In genomic region chr4:99545742-99546141, GRCm38 (mm10) we compare ENCODE assay signal across 24 mouse cellular contexts.
DNase-seq lines count a peak whose midpoint lies in the region; ATAC-seq and TF ChIP-seq lines count a peak whose summit lies in the region.
"Had no signal": no experiment of that assay in that cellular context is flagged by ENCODE, and none has a peak within 500 bp of the region (broad histone marks: within the 10 kb centered on the region; RNA-seq: fewer than 3 reads in every experiment).

No protein-coding gene starts in this region.

- H3K79me3 ChIP-seq in C2C12 (ENCODE audit: low read depth): no peaks in the 10 kb centered on the region

- 49% methylated on average over 3 of the region's 3 CpGs for WGBS in embryonic facial prominence, embryonic 14.5 days
- WGBS in embryonic facial prominence, embryonic 10.5 days: 57% methylated on average over 3 of the region's 3 CpGs
- WGBS in limb, embryonic 10.5 days: 22% methylated on average over 3 of the region's 3 CpGs
- 65% methylated on average over 3 of the region's 3 CpGs for WGBS in hindbrain, embryonic 14.5 days
- WGBS in midbrain, embryonic 15.5 days: 64% methylated on average over 3 of the region's 3 CpGs

- intact Hi-C loops in gastrocnemius, postnatal 14 days (cut with DNase I; ENCODE audit: low total_unique reads): no loop called here

- H3ac ChIP-seq in C2C12 (ENCODE audit: control insufficient read depth, insufficient read length, low read depth): no peak overlapping the region

- no peak overlapping the region for H3K27ac ChIP-seq in embryonic facial prominence, embryonic 14.5 days (replicated peaks; ENCODE audit: low read depth, low read length)
- H3K27ac ChIP-seq in embryonic facial prominence, embryonic 10.5 days (replicated peaks): no peak overlapping the region
- no peak overlapping the region for H3K27ac ChIP-seq in limb, embryonic 10.5 days
- H3K27ac ChIP-seq in hindbrain, embryonic 14.5 days: no peak overlapping the region
- no peak overlapping the region for H3K27ac ChIP-seq in midbrain, embryonic 15.5 days
- H3K27ac ChIP-seq: embryonic facial prominence, embryonic 13.5 days; forebrain, embryonic 13.5 days; forebrain, embryonic 15.5 days had no signal

- no peak overlapping the region for H3K4me3 ChIP-seq in embryonic facial prominence, embryonic 14.5 days (ENCODE audit: low read depth, low read length)
- no peak overlapping the region for H3K4me3 ChIP-seq in embryonic facial prominence, embryonic 10.5 days
- no peak overlapping the region for H3K4me3 ChIP-seq in C2C12 (ENCODE audit: insufficient read depth, poor library complexity, severe bottlenecking)
- H3K4me3 ChIP-seq in limb, embryonic 10.5 days: no peak overlapping the region
- no peak overlapping the region for H3K4me3 ChIP-seq in hindbrain, embryonic 14.5 days (replicated peaks; ENCODE audit: low read length)
- H3K4me3 ChIP-seq in midbrain, embryonic 15.5 days: no peak overlapping the region
- H3K4me3 ChIP-seq: embryonic facial prominence, embryonic 13.5 days; forebrain, embryonic 13.5 days; forebrain, embryonic 15.5 days had no signal

- TF ChIP-seq CTCF in C2C12 (IDR thresholded peaks at IDR 0.05; ENCODE audit: control insufficient read depth, insufficient read depth, insufficient read length): no peak

- H3K4me2 ChIP-seq in embryonic facial prominence, embryonic 14.5 days (ENCODE audit: low read depth, low read length): no peak overlapping the region
- no peak overlapping the region for H3K4me2 ChIP-seq in hindbrain, embryonic 14.5 days (replicated peaks)
- no peak overlapping the region for H3K4me2 ChIP-seq in midbrain, embryonic 15.5 days
- H3K4me2 ChIP-seq: embryonic facial prominence, embryonic 13.5 days; forebrain, embryonic 13.5 days; forebrain, embryonic 15.5 days had no signal

- no peaks in the 10 kb centered on the region for H3K79me2 ChIP-seq in C2C12 (ENCODE audit: control insufficient read depth, insufficient read depth)

- ATAC-seq in embryonic facial prominence, embryonic 14.5 days (ENCODE audit: low read depth): peak; percentile 70; the same call in 1 of the 2 replicates
- no peak for ATAC-seq in hindbrain, embryonic 14.5 days (ENCODE audit: low FRiP score)
- ATAC-seq in midbrain, embryonic 15.5 days (replicated peaks): no peak
- ATAC-seq: activated CD4-positive, CD25-positive, alpha-beta regulatory T cell, adult 4 months; forebrain, embryonic 13.5 days; forebrain, embryonic 15.5 days; forebrain, postnatal 0 days; Patski had no signal

- no peak overlapping the region for H3K9ac ChIP-seq in embryonic facial prominence, embryonic 14.5 days (ENCODE audit: low read depth, low read length)
- H3K9ac ChIP-seq in hindbrain, embryonic 14.5 days: no peak overlapping the region
- H3K9ac ChIP-seq in midbrain, embryonic 15.5 days: no peak overlapping the region
- H3K9ac ChIP-seq: embryonic facial prominence, embryonic 13.5 days; forebrain, embryonic 13.5 days; forebrain, embryonic 15.5 days; forebrain, postnatal 0 days had no signal

- H3K4me1 ChIP-seq in embryonic facial prominence, embryonic 14.5 days (ENCODE audit: control insufficient read depth, insufficient read depth, low read length): no peaks in the 10 kb centered on the region
- H3K4me1 ChIP-seq in embryonic facial prominence, embryonic 10.5 days: no peaks in the 10 kb centered on the region
- 0 out of 2 replicates have a peak, but pooled peaks cover 2% of the 10 kb centered on the region for H3K4me1 ChIP-seq in limb, embryonic 10.5 days
- no peaks in the 10 kb centered on the region for H3K4me1 ChIP-seq in hindbrain, embryonic 14.5 days (replicated peaks; ENCODE audit: control insufficient read depth, insufficient read depth, low read length)
- H3K4me1 ChIP-seq in midbrain, embryonic 15.5 days: no peaks in the 10 kb centered on the region
- H3K4me1 ChIP-seq: embryonic facial prominence, embryonic 13.5 days; forebrain, embryonic 13.5 days; forebrain, embryonic 15.5 days had no signal

- peak; percentile 26 for DNase-seq in embryonic facial prominence, embryonic 14.5 days (ENCODE audit: low spot score)
- no peak for DNase-seq in embryonic facial prominence, embryonic 10.5 days (ENCODE audit: low spot score)
- peak; percentile 10 for DNase-seq in gastrocnemius, postnatal 14 days
- DNase-seq in gastrocnemius, postnatal 25 days: no peak
- DNase-seq in limb, embryonic 10.5 days (ENCODE audit: low spot score): peak; percentile 22
- DNase-seq in hindbrain, embryonic 14.5 days (ENCODE audit: low spot score): no peak
- DNase-seq: adrenal gland, adult 8-10 months; adrenal gland, postnatal 14 days; adrenal gland, postnatal 36 days; B cell, adult 2 months; cerebellum, adult 11-12 months; cerebellum, adult 2 months; cerebellum, adult 9-10 months; cerebellum, postnatal 10 days; cerebellum, postnatal 25 days; forebrain, postnatal 0 days had no signal

- no peaks in the 10 kb centered on the region for H3K36me3 ChIP-seq in embryonic facial prominence, embryonic 14.5 days (ENCODE audit: control insufficient read depth, insufficient read depth, low read length)
- no peaks in the 10 kb centered on the region for H3K36me3 ChIP-seq in embryonic facial prominence, embryonic 10.5 days (replicated peaks)
- no peaks in the 10 kb centered on the region for H3K36me3 ChIP-seq in C2C12 (ENCODE audit: control insufficient read depth, insufficient read depth)
- no peaks in the 10 kb centered on the region for H3K36me3 ChIP-seq in limb, embryonic 10.5 days
- H3K36me3 ChIP-seq in hindbrain, embryonic 14.5 days (replicated peaks; ENCODE audit: control insufficient read depth, insufficient read depth): no peaks in the 10 kb centered on the region
- H3K36me3 ChIP-seq in midbrain, embryonic 15.5 days (replicated peaks): no peaks in the 10 kb centered on the region
- H3K36me3 ChIP-seq: embryonic facial prominence, embryonic 13.5 days; forebrain, embryonic 15.5 days; G1E had no signal

- no peaks in the 10 kb centered on the region for H3K27me3 ChIP-seq in embryonic facial prominence, embryonic 14.5 days (replicated peaks; ENCODE audit: control insufficient read depth, insufficient read depth, low read length)
- no peaks in the 10 kb centered on the region for H3K27me3 ChIP-seq in embryonic facial prominence, embryonic 10.5 days (replicated peaks; ENCODE audit: low read depth, poor library complexity, severe bottlenecking)
- no peaks in the 10 kb centered on the region for H3K27me3 ChIP-seq in C2C12 (ENCODE audit: control insufficient read depth, insufficient read depth, insufficient read length)
- H3K27me3 ChIP-seq in limb, embryonic 10.5 days (ENCODE audit: low read depth, poor library complexity, severe bottlenecking): peaks cover 13% of the 10 kb centered on the region; the same call in 1 of the 2 replicates
- H3K27me3 ChIP-seq in hindbrain, embryonic 14.5 days (ENCODE audit: control insufficient read depth, insufficient read depth, low read length): 0 out of 2 replicates have a peak, but pooled peaks cover 2% of the 10 kb centered on the region
- no peaks in the 10 kb centered on the region for H3K27me3 ChIP-seq in midbrain, embryonic 15.5 days (replicated peaks)
- H3K27me3 ChIP-seq: forebrain, embryonic 13.5 days; forebrain, embryonic 15.5 days; Patski had no signal

- no peaks in the 10 kb centered on the region for H3K9me3 ChIP-seq in embryonic facial prominence, embryonic 14.5 days (ENCODE audit: control insufficient read depth, low read length)
- H3K9me3 ChIP-seq in embryonic facial prominence, embryonic 10.5 days: no peaks in the 10 kb centered on the region
- H3K9me3 ChIP-seq in limb, embryonic 10.5 days (replicated peaks): no peaks in the 10 kb centered on the region
- peaks cover 5% of the 10 kb centered on the region; the same call in 1 of the 2 replicates for H3K9me3 ChIP-seq in hindbrain, embryonic 14.5 days (ENCODE audit: control insufficient read depth, low read length)
- H3K9me3 ChIP-seq in midbrain, embryonic 15.5 days: no peaks in the 10 kb centered on the region
- H3K9me3 ChIP-seq: embryonic facial prominence, embryonic 13.5 days; forebrain, embryonic 13.5 days; forebrain, embryonic 15.5 days had no signal

TF ChIP-seq in C2C12, 6 proteins besides CTCF, POLR2A, EP300 and RAD21:
- peak; percentile 83 for TF ChIP-seq MYOD1 (IDR thresholded peaks at IDR 0.05; ENCODE audit: control insufficient read depth, insufficient read length, low read depth)
- no peak for TF ChIP-seq MAX (IDR thresholded peaks at IDR 0.05)

Comparison
In these comparisons a context has a peak if more than half of its experiments do, and no peak if none do; other contexts are left out.
1. DNase-seq: peak in embryonic facial prominence, embryonic 14.5 days (single experiment), gastrocnemius, postnatal 14 days (single experiment) and limb, embryonic 10.5 days (single experiment); none in embryonic facial prominence, embryonic 10.5 days (single experiment), gastrocnemius, postnatal 25 days (single experiment) and hindbrain, embryonic 14.5 days (single experiment).